Mouse (Mus musculus): ENCODE data around the gene Stx3.

The Stx3 gene

DNA sequence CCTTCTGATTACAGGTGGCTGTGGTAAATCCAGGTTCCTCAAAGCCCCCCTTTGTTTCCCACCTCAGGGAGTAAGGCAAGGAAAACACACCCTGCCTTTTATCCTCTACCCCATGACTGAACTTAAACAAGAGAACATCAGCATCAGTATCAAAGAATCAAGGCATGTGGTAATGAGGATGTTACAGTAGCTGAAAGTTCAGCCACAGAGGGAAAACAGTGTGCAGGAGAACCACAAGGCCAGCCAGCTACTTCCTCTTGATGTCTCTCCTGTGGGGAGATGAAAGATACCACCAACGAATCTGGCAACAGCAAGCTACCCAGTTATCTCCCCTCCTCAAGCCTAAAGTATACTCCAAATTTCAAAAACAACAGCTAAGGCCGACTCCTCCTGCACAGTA is 12.0 kb downstream of the Stx3 start:
- DNase-seq, result no peak

DNA sequence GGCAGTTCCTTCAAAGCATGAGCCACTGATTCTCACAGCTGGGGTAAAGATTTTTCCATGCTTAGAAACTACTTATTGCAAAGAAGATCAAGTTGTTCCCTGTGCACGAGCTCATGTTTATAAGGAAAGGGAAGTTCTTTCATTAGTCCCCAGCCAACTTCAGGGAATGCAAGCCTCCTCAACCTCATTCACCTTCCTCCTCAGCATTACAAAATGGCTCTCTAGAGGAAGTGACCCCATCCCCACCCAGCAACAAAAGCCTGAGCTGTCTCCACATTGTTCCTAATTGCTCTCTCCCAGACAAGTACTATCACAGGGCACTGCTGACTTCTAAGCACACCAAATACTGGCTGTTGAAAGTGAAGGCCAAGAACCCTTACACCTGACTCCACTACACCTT is 14.8 kb downstream of the Stx3 start:
- DNase-seq, result no peak

DNA sequence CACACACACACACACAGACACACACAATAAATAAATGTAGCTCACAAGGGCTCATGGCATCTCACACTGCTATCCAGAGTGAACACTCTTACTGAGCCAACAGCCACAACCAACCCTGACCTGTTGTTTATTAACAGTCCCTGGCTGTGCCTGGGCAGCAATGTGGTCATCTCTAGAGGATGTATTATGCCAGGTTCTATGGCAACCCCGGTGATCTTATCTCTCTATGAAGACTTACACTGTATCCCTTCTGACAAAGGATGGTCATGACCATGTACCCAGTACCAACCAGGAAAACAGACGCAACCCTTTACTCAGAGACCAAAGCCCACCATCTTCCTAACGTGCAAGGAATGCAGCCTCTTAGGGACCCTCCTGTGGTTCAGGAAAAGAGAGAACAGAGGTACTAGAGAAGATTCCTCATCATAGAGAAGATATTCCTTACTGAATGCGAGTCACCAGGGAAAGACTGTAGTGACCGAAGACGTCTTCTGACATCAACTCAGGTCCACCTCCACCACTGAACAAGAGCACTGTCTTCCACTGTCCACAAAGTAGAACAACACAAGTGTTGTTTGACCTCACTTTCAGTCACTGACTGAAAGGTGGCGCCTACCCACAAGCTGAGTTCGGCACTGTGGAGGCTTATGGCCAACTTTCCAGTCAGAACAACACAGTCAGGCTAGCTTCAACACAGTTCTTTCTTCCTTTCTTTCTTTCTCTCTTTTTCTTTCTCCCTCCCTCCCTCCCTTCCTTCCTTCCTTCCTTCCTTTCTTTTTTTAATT is 18.5 kb downstream of the Stx3 start:
- DNase-seq, result no peak

DNA sequence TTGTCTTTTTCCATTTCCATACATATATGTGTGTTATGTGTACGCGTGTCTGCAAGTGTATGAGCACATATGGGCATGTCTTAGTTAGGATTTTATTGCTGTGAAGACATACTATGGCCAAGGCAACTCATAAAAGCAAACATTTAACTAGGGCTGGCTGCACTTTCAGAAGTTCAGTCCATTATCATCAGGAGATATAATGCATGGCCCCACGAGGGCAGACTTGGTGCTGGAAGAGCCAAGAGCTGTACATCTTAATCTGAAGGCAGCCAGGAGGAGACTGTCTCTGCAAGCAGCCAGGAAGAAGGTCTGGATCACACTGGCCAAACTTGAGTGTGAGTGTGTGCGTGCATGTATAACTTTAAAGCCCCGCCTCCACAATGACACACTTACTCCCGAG is 24.8 kb downstream of the Stx3 start:
- DNase-seq, result no peak

DNA sequence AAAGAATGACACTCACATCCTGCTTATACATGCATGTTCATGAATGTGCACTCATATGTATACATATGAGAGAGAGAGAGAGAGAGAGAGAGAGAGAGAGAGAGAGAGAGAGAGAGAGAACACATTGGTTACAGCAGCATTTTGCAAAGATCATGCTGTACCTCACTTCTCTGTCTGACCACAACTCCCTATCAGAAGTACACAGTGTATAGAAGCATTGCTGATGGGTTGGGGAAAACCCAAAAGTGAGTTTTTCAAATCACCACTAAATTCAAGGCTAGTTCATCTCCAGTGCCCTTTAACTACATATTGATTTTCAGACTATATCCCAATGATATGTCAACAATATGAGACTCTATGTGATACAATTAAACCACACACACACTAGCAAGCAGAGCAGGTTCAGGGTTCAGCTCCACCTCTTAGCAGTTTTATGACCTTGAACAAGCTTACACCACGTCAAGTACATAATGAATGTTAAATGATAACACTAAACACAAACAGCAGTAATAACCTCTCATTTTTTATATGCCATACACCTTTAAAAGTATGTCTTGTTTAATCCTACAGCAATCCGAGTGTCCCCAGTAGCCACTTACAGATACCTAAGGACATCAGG is 25.4 kb downstream of the Stx3 start:
- no peak for DNase-seq

DNA sequence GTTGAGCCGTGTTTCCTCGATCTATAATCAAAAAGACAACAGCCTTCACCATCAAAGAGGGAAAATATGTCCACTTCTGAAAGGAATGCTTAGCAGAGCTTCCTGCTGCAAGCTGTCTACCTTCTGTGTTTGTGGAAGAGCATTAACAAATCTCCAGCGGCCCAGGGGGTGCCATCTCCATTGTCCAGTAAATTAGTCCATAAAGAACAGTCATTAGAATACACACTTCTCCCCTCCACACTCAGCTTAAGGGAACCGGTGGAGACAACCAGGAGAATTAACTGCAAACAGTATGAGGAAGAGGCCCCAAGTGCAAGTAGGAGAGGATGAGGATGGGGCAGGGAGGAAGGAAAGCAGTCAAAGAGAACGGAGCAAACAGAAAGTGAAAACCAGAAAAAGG is 27.4 kb downstream of the Stx3 start:
- no peak for DNase-seq

DNA sequence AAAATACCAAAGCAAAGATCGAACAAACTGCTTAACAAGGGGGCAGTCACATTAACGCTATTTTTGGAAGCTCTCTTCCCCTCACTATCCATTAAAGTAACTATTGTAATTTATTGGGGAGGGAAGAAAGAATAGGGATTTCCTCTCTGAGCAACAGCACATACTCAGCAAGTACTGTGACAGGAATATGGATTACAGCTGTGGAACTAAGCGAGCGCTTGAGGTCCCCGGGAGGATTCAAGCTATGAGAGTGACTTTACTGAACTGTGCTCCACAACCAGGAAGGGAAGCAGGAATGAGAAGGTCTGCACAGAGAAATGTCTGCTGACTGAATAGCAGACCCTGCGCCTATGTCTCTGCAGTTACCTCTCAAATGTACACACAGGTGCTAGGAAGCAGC is 30.3 kb downstream of the Stx3 start:
- DNase-seq, result no peak

DNA sequence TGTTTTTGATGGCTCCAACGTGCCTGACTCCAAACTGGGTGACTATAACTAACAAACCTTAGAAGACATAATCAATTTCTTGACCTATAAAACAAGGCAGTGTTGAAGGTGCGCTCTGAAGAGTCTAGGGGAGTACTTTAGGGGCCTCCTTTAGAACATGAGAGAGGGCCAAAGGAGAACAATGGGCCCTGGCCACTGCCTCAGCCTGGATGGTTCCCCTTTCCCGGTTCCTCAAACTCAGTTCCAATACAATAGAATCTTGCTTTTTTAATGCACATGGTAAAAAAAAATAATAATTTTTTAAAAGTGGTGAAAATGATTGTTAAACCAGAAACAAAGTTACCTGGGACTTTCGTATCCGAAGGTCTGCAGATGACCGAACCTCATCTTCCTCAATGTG is 31.4 kb downstream of the Stx3 start:
- DNase-seq, result no peak

DNA sequence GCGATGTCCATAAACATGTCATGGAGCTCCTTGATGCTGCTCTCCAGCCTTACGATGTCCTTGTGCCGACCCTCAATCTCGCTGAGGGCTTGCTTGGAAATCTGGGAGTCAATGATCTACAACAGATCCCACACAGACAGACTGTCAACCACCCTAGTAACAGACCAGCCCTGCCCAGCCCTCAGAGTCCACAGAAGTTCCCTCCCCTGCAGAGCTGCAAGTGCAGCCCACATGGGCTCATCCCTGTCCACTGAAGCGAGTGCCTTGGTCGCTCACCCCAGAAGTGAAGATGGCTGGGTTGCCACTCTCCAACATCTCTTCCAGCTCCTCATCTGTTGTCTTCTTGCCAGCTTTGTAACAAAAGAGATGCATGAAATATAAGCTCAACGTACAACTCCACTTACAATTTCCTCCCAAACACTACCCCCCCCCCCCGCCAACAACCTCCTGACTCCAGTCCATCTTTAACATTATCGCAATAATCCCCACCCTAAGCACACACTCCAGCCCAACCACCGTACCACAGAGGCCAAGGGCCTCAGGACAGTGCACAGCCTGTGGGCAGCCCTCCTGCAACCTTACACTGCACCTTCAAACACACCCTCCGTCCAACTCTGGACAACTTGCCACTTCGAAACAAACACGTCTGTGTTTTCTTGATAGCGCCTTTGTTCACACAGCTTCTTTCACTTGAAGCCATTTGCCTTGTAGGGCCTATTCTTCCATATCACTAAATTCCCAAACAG is 33.6 kb downstream of the Stx3 start:
- DNase-seq, result no peak

DNA sequence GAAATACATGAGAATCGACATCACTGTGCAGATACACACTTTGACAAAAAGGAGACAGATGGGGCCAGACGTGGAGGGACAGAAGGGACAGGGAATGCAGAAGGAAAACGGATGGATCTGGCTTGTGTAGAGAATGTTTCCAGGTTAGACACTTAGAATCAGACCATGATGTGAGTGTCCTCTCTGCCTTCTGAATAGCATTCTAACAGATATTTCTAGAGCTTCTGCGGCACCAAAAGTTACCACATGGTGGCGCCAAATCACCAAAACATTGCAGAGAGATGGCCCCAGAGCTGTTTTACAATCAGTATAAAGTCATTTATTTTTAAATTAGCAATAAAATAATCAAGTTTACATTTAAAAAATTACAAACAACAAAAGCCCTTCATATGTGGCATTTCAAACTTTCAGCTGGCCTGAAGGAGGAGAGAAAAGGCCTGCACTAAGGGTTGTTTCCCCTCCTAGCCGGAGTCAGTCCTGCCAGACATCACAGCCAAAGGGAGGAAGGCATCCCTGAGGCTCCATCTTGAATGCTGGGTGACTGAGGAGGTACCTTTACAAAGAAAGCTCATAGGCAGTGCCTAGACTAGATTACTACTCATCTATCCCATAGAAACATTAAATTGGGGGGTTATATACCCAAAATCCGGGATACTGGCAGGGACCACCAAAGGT is 41.9 kb downstream of the Stx3 start:
- peak; percentile 81 for DNase-seq

DNA sequence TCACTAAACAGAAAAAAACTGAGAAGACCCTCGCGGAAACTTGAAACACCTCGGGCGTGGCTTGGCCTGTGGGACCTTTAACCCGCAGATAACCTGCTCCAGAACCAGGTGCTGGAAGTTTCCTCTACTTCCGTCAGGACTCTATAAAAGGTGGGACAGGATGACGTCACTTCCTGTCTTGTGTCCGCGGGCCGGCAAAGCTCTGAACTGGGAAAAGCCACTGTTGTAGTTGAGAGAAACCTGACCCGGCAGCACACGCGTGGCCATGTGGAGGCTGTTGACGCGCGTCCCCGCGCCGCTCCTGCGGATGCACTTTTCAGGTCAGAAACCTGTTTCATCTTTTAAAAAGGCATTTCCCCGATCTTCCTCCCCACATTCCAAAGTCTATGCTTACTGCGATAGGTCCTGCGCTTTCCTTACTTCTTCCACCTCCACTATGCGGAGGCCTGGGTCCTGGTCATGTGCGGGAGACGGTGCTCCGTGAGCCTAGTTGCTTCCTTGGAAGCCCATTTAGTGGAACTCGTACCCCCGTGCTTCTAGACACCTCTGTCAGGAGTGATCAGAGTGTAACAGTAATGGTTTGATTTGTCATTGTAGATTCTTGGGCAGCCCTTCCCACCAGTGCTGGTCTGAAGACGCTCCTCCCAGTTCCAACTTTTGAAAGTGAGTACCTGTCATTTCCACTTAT is 48.9 kb downstream of the Stx3 start, which contains the start of gene Mrpl16:
Gene Mrpl16 (plus strand): TSS at position 187 of the 688 bp plus-strand sequence.
- peak; percentile 80 for DNase-seq

DNA sequence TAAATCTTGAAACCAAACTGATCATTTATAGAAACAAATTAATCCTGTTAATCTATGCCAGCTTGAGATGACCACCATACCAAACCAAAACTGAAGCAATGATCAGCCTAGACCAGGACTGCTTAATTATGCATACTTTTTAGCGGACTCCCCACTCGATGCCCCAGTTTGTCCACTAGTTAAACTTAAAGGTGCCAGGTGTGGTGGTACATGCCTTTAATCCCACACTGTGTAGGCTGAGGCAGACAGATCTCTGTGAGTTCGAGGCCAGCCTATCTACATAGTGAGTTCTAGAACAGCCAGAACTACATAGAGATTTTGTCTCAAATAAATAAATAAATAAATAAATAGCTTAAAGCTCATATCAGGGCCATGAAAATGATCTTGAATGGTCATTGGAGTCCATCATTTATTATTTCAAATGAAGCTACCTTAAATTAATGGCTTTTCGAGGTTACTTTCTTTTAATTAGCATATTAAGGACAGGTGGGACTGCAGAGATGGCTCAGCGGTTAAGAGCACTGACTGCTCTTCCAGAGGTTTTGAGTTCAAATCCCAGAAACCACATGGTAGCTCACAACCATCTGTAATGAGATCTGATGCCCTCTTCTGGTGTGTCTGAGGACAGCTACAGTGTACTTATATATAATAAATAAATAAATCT is 49.8 kb downstream of the Stx3 start:
- DNase-seq, result no peak

DNA sequence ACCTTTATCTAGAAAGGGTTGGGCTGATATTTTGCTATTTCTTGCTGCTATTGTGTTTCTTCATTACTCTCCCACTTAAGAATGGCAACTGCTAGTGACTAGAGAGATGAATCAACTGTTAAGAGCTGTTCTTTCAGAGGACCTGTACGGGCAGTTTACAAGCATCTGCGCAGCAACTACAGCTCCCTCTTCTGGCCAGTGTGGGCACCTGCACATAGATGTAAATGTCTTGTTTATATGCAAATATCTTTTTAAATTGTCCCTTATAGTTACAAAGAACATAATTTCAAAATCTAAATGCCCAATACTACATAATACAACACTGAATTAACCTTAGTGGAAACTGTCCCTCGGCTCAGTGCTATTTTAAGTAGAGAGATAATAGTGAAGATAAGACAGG is 51.0 kb downstream of the Stx3 start:
- DNase-seq, result no peak

DNA sequence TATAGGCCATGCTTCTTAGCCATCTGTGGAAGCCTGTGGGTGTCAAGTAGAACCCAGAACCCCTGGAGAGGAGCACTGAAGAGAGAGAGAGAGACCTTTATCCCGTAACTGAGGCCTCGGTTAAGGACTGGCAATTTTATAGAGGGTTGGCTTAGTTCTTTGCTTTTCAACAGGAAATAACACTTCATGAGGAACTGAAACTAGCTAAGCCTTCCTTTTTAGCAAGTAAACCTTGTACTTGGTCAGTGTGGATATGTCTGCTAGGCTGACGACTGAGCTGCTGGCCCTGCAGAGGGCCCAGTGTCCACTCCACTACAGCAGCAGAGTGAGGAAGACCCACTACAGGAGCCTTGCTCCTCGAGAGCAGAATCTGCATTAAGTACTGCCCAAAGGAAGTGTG is 52.8 kb downstream of the Stx3 start:
- no peak for DNase-seq

DNA sequence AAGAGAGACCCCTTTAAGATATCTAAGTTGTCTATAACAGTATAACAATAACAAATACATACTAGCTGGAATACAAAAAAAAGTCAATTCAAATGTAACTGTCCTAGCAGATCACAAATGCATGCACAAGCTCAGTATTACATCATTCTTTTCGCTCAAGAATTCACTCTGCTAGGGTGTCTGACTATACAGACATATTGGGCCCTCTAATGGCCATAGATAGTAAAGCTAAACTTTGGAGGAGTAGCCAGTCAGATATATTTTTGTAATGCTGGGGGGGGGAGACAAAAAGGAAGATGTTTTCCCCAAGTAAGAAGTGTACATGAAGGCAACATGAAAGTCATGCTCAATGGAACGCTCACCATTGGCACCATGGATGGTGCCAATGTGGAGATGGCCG is 54.1 kb downstream of the Stx3 start:
- DNase-seq, result no peak

DNA sequence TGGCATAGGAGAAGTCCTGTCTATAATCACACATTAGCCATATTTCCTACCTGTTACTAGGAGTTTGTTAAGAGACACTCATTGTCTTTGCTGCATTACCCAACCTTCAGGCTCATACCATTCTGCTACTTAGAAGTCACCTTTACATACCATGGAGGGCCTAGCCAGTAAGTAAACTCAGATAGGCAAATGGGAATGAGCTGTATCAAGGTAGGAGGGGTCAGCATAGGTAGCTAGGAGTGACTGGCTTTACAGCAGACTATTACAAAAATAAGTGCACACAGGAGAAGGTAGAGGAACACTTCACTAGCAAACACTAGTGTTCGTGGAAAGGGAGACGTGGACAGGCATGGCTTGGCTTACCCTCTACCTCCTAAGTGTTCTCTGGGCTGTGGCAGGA is 71.9 kb downstream of the Stx3 start, which contains the start of gene Gif:
Gene Gif (plus strand): TSS at position 257 of the 400 bp plus-strand sequence.
- DNase-seq, result no peak

DNA sequence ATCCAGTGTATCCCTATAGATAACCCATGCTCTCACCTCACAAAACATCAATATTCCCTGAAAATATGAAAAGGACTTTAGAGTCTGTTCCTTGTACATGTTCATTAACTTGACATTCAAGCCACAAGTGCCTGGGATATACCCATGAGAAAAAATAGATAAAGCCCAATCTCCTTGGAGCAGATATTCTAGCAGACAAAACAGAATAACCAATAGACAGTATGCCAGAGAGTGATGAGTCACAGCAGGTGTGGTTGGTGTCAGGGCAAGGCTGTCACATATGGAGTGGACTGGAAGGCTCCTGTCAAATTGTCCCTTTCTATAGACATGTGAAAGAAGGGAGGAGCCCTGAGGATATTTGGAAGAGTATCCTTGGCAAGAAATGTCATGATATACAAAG is 73.5 kb downstream of the Stx3 start:
- DNase-seq, result no peak

DNA sequence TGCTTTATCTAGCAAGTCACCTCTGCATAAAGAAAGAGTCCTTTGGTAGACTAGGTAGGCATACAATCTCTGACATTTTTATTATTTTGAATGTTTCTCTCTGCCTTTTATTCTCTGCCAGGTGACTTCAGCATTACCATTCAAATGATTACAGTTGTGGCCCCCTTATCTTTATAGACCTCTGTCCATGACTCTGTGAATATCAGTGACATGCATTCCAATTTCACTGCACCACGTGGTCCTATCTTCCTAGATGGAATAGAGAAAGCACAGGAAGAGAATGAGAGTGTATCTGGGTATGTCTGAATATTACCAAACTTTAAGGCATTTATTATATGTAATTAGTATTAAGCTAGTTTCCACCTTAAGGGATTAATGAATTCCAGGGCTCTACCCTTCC is 82.7 kb downstream of the Stx3 start:
- no peak for DNase-seq

DNA sequence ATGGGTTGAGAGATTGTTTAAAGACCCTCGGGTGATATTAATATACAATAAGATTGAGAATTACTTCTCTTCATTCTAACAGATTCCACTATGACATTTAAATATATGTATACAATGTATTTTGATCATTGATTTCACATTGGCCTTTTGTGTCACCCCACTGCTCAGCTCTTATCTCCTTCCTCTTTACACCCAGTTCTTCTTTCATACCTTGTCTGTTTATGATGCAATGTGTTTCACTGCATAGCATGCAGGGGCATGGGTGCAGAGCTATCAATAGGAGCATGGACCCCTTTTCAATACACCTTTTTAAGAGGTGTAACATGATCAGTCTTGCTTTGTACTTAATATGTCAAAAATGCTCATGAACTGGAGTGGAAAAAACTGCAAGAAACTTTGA is 88.9 kb downstream of the Stx3 start:
- no peak for DNase-seq

DNA sequence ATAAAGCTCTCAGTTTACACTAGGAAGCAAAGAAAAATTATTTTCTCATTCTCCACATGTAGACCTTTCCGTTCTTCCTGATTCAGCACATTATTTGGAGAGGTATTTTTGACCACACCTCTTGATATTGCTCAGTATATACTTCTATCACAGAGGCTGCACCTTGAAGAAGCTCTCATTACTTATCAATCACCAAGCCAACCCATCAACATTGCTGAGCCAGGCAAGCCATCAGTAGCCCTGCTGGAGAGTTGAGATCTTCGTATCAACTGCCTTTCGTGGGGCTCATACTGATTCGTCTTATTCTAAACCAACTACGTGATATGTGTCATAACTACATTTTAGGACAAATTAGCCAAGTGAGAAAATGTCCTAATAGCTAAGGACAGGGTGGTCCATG is 91.9 kb downstream of the Stx3 start:
- DNase-seq, result no peak

DNA sequence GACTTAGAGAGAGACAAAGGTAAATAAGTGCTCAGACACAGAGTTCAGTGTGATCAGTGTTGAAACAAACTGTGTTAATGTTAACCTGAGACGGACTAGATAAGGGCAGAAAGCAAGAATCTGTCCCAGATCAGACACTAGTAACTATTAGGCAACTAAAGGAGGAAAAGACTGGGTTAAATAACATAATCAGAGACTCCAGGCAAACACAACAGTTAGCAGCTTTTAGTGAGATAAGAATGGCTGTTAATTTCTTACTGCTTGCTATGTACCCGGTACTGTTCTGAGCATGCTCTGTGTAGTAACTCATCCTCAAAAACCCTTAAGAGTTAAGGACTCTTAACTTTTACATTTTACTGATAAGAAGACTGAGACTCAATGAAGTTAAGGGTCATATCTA is 93.3 kb downstream of the Stx3 start:
- DNase-seq, result no peak
